Mouse (Mus musculus) kidney, embryonic 16.5 days (tissue): Measurements from ENCODE around the gene Ifng. TPM values are rescaled to one million over a fixed set of nuclear protein-coding genes. Genes with fewer than 3 reads are reported as not detected.

Experiments used
- ATAC-seq: fragments of 200-750 bp; cut with Nextera tagmentation; 2 replicates; pipeline ENCODE4 v1.8.0; 2017; ENCODE audit warnings: moderate TSS enrichment; ENCODE audit not compliant: low FRiP score, low TSS enrichment
- H3K27ac ChIP-seq: fragments of 300-500 bp; sonication (generic); 2 replicates; pipeline ENCODE4 v1.5.1; 2014; ENCODE audit warnings: low read length
- H3K27me3 ChIP-seq: fragments of 300-500 bp; sonication (generic); 2 replicates; pipeline ENCODE4 v1.6.1; 2014; ENCODE audit warnings: low read length, control low read depth, mixed read lengths; ENCODE audit not compliant: insufficient read depth
- H3K36me3 ChIP-seq: fragments of 300-500 bp; sonication (generic); 2 replicates; pipeline ENCODE4 v1.6.1; 2014; ENCODE audit warnings: low read length, control low read depth, mixed read lengths; ENCODE audit not compliant: insufficient read depth
- H3K4me1 ChIP-seq: fragments of 300-500 bp; sonication (generic); 2 replicates; pipeline ENCODE4 v1.6.1; 2014; ENCODE audit warnings: low read length, control low read depth, mixed read lengths; ENCODE audit not compliant: insufficient read depth
- H3K4me2 ChIP-seq: fragments of 300-500 bp; sonication (generic); replicated peaks from 2 replicates; pipeline ENCODE4 v1.6.1; 2014; ENCODE audit warnings: low read depth, low read length
- H3K4me3 ChIP-seq: fragments of 300-500 bp; sonication (generic); 2 replicates; pipeline ENCODE4 v1.5.1; 2014; ENCODE audit warnings: mild to moderate bottlenecking, low read length
- H3K9ac ChIP-seq: fragments of 300-500 bp; sonication (generic); replicated peaks from 2 replicates; pipeline ENCODE4 v1.6.1; 2014; ENCODE audit warnings: low read length
- H3K9me3 ChIP-seq: fragments of 300-500 bp; sonication (generic); 2 replicates; pipeline ENCODE4 v1.6.1; 2016; ENCODE audit warnings: low read length, control low read depth
- WGBS: fragments of 180-500 bp; shearing (Covaris S2); extraction: QIAGEN DNeasy Blood & Tissue Kit; methylation state at CpG from one replicate; pipeline ENCODE4 v1.1.7; 2014; 5-methylcytosine and 5-hydroxymethylcytosine counted together
- polyA plus RNA-seq: library from polyadenylated mRNA; unstranded; fragments of >200 nt; fragmentation: Nextera tagmentation; extraction: Ambion mirVana; gene quantifications from 2 replicates; pipeline ENCODE4 v1.2.1, GENCODE M21; 2015

Ifng gene
- not detected in 2 replicates for polyA plus RNA-seq

- H3K36me3 ChIP-seq: no peaks in the 10 kb centered on the region
- H3K4me3 ChIP-seq: no peak within 1 kb of the TSS
- 92% methylated on average over 11 of the region's 11 CpGs for WGBS
- no peak within 1 kb of the TSS for H3K27ac ChIP-seq
- no peaks in the 10 kb centered on the region for H3K27me3 ChIP-seq
- no peak within 1 kb of the TSS for H3K4me2 ChIP-seq
- H3K9me3 ChIP-seq: no peaks in the 10 kb centered on the region
- no peak within 1 kb of the TSS for H3K9ac ChIP-seq
- no peaks in the 10 kb centered on the region for H3K4me1 ChIP-seq
- no peak for ATAC-seq
These were observed at the start of gene Ifng for GRCm38 (mm10) chr10:118440742-118441240. Ifng (plus strand) TSS chr10:118441046.

- 79% methylated on average over 16 of the region's 16 CpGs for WGBS
- Histone ChIP-seq H3K9me3 (no peaks in the 10 kb centered on the region), H3K27me3 (no peaks in the 10 kb centered on the region), H3K4me1 (no peaks in the 10 kb centered on the region), H3K4me2 (no peak overlapping the region), H3K27ac (no peak overlapping the region), H3K4me3 (no peak overlapping the region), H3K36me3 (no peaks in the 10 kb centered on the region), H3K9ac (no peak overlapping the region)
- no peak for ATAC-seq
These were observed 40.9 kb upstream of the Ifng start for GRCm38 (mm10) chr10:118399917-118400316.

GRCm38 (mm10) chr10:118406463-118407221 is 34.2 kb upstream of the Ifng start:
- Histone ChIP-seq H3K4me1 (no peaks in the 10 kb centered on the region), H3K36me3 (no peaks in the 10 kb centered on the region), H3K9ac (no peak overlapping the region), H3K27ac (no peak overlapping the region), H3K4me2 (no peak overlapping the region), H3K27me3 (no peaks in the 10 kb centered on the region), H3K4me3 (no peak overlapping the region), H3K9me3 (no peaks in the 10 kb centered on the region)
- 74% methylated on average over 5 of the region's 5 CpGs for WGBS
- ATAC-seq: no peak

- no peaks in the 10 kb centered on the region for H3K36me3 ChIP-seq
- no peak overlapping the region for H3K9ac ChIP-seq
- ATAC-seq: no peak
- no peak overlapping the region for H3K4me2 ChIP-seq
- no peak overlapping the region for H3K4me3 ChIP-seq
- no peaks in the 10 kb centered on the region for H3K4me1 ChIP-seq
- H3K27me3 ChIP-seq: no peaks in the 10 kb centered on the region
- H3K27ac ChIP-seq: no peak overlapping the region
- no peaks in the 10 kb centered on the region for H3K9me3 ChIP-seq
These were observed 29.5 kb upstream of the Ifng start for GRCm38 (mm10) chr10:118411377-118411776.

GRCm38 (mm10) chr10:118412774-118413173 is 28.1 kb upstream of the Ifng start:
- H3K4me2 ChIP-seq: no peak overlapping the region
- H3K36me3 ChIP-seq: no peaks in the 10 kb centered on the region
- no peak for ATAC-seq
- no peaks in the 10 kb centered on the region for H3K4me1 ChIP-seq
- no peaks in the 10 kb centered on the region for H3K9me3 ChIP-seq
- H3K9ac ChIP-seq: no peak overlapping the region
- H3K4me3 ChIP-seq: no peak overlapping the region
- no peaks in the 10 kb centered on the region for H3K27me3 ChIP-seq
- 81% methylated on average over 5 of the region's 5 CpGs for WGBS
- H3K27ac ChIP-seq: no peak overlapping the region

GRCm38 (mm10) chr10:118419000-118419425 is 21.8 kb upstream of the Ifng start:
- H3K9ac ChIP-seq: no peak overlapping the region
- no peaks in the 10 kb centered on the region for H3K36me3 ChIP-seq
- H3K27me3 ChIP-seq: no peaks in the 10 kb centered on the region
- no peaks in the 10 kb centered on the region for H3K4me1 ChIP-seq
- H3K4me3 ChIP-seq: no peak overlapping the region
- 72% methylated on average over 7 of the region's 7 CpGs for WGBS
- ATAC-seq: no peak
- H3K27ac ChIP-seq: no peak overlapping the region
- no peak overlapping the region for H3K4me2 ChIP-seq
- no peaks in the 10 kb centered on the region for H3K9me3 ChIP-seq

GRCm38 (mm10) chr10:118420896-118421295 is 19.9 kb upstream of the Ifng start:
- H3K4me3 ChIP-seq: no peak overlapping the region
- H3K4me2 ChIP-seq: no peak overlapping the region

GRCm38 (mm10) chr10:118435501-118435900 is 5.3 kb upstream of the Ifng start:
- H3K36me3 ChIP-seq: no peaks in the 10 kb centered on the region
- WGBS: 84% methylated on average over 6 of the region's 6 CpGs
- H3K4me3 ChIP-seq: no peak overlapping the region
- H3K9me3 ChIP-seq: no peaks in the 10 kb centered on the region
- no peak overlapping the region for H3K27ac ChIP-seq
- no peak for ATAC-seq
- no peaks in the 10 kb centered on the region for H3K27me3 ChIP-seq
- H3K4me2 ChIP-seq: no peak overlapping the region
- H3K4me1 ChIP-seq: no peaks in the 10 kb centered on the region
- H3K9ac ChIP-seq: no peak overlapping the region

More at GRCm38 (mm10) chr10:118420896-118421295, 19.9 kb upstream of the Ifng start:
- H3K36me3 ChIP-seq: no peaks in the 10 kb centered on the region
- H3K27me3 ChIP-seq: no peaks in the 10 kb centered on the region
- H3K9ac ChIP-seq: no peak overlapping the region
- H3K4me1 ChIP-seq: no peaks in the 10 kb centered on the region
- ATAC-seq: no peak
- H3K27ac ChIP-seq: no peak overlapping the region
- no peaks in the 10 kb centered on the region for H3K9me3 ChIP-seq

GRCm38 (mm10) chr10:118441898-118442297 is 1.1 kb downstream of the Ifng start:
- no peak for ATAC-seq
- Histone ChIP-seq H3K36me3 (no peaks in the 10 kb centered on the region), H3K4me3 (no peak overlapping the region), H3K9me3 (no peaks in the 10 kb centered on the region), H3K4me2 (no peak overlapping the region), H3K27me3 (no peaks in the 10 kb centered on the region), H3K27ac (no peak overlapping the region), H3K4me1 (no peaks in the 10 kb centered on the region), H3K9ac (no peak overlapping the region)
- 71% methylated on average over 3 of the region's 3 CpGs for WGBS

- H3K4me2 ChIP-seq: no peak overlapping the region
- H3K4me3 ChIP-seq: no peak overlapping the region
- 86% methylated on average over 6 of the region's 6 CpGs for WGBS
- no peaks in the 10 kb centered on the region for H3K36me3 ChIP-seq
- no peaks in the 10 kb centered on the region for H3K27me3 ChIP-seq
- H3K9me3 ChIP-seq: no peaks in the 10 kb centered on the region
- no peak overlapping the region for H3K9ac ChIP-seq
- no peaks in the 10 kb centered on the region for H3K4me1 ChIP-seq
- H3K27ac ChIP-seq: no peak overlapping the region
- no peak for ATAC-seq
These were observed 2.2 kb downstream of the Ifng start for GRCm38 (mm10) chr10:118442999-118443398.
